Mouse (Mus musculus) macrophage (primary cell): ENCODE data around the gene Gnb4. TPM values are rescaled to one million over a fixed set of nuclear protein-coding genes. Genes with fewer than 3 reads are reported as not detected.
A peak's percentile ranks its signal among the peaks of the same experiment; 100 is the strongest.

Experiments used
- H3K27ac ChIP-seq: fragments of 350-480 bp; formaldehyde crosslinking; 2 replicates; pipeline ENCODE4 v1.9.0; 2021
- H3K36me3 ChIP-seq: fragments of 350-480 bp; formaldehyde crosslinking; 2 replicates; pipeline ENCODE4 v1.9.0; 2021; ENCODE audit errors: inconsistent target
- H3K4me3 ChIP-seq: fragments of 350-480 bp; formaldehyde crosslinking; 2 replicates; pipeline ENCODE4 v1.9.0; 2021; ENCODE audit errors: inconsistent target
- H3K79me2 ChIP-seq: fragments of 350-480 bp; formaldehyde crosslinking; 2 replicates; pipeline ENCODE4 v1.9.0; 2021; ENCODE audit errors: inconsistent target
- WGBS: methylation state at CpG from one replicate; pipeline ENCODE4 v1.1.7; 2026; ENCODE audit warnings: inconsistent platforms; ENCODE audit not compliant: missing documents; 5-methylcytosine and 5-hydroxymethylcytosine counted together
- polyA plus RNA-seq: library from polyadenylated mRNA; stranded (reverse); fragments of 250-400 nt; gene quantifications from 3 replicates; pipeline ENCODE4 v1.2.4, GENCODE M21; 2018; ENCODE audit warnings: inconsistent platforms
- total RNA-seq, 78 experiments: library from RNA; depleted of rRNA; stranded (reverse); fragments of 250-400 nt; gene quantifications; 1 replicate in 9 of 78; 2 replicates in 24 of 78; 3 replicates in 43 of 78; 4 replicates in 2 of 78; pipeline ENCODE4 v1.2.4; 2018; ENCODE audit warnings: inconsistent platforms in 56 of 78

Gnb4 gene
- 100 to 1,000 TPM in 1 of 26 experiments, 10 to 100 TPM in 21, 1 to 10 TPM in 4; 3.9 to 319 (median 21.7) TPM for total RNA-seq (2018; cell fraction: chromatin; rRNA removed)
- total RNA-seq (2018; cell fraction: cytosol; rRNA removed): 10 to 100 TPM in 9 of 26 experiments, 1 to 10 TPM in 17; 3.1 to 21.1 (median 7.7) TPM
- total RNA-seq (2018; cell fraction: nucleus; rRNA removed): 100 to 1,000 TPM in 1 of 26 experiments, 10 to 100 TPM in 18, 1 to 10 TPM in 7; 3.4 to 232 (median 16.1) TPM
- polyA plus RNA-seq: 2.9 to 6.5 TPM (median 6.1 TPM) in 3 replicates

- no peak within 1 kb of the TSS for H3K27ac ChIP-seq
Observed at GRCm38 (mm10) chr3:32616331-32617052, at the start of gene Gnb4. Gene Gnb4, minus strand, starts transcription at chr3:32616585.

GRCm38 (mm10) chr3:32661556-32661930, 45.2 kb upstream of the Gnb4 start:
- no peaks in the 10 kb centered on the region for H3K36me3 ChIP-seq
- no peaks in the 10 kb centered on the region for H3K79me2 ChIP-seq
- H3K4me3 ChIP-seq: no peak overlapping the region
- H3K27ac ChIP-seq: no peak overlapping the region
- 100% methylated on average over 3 of the region's 3 CpGs for WGBS

More at GRCm38 (mm10) chr3:32616331-32617052, at the start of gene Gnb4:
- 2% methylated on average over 68 of the region's 83 CpGs for WGBS
- H3K79me2 ChIP-seq: no peaks in the 10 kb centered on the region
- H3K36me3 ChIP-seq: no peaks in the 10 kb centered on the region
- peak within 1 kb of the TSS; percentile 38 for H3K4me3 ChIP-seq

GRCm38 (mm10) chr3:32660831-32661555, 44.6 kb upstream of the Gnb4 start:
- no peaks in the 10 kb centered on the region for H3K36me3 ChIP-seq
- H3K4me3 ChIP-seq: no peak overlapping the region
- H3K27ac ChIP-seq: no peak overlapping the region
- no peaks in the 10 kb centered on the region for H3K79me2 ChIP-seq
- WGBS: 72% methylated on average over 8 of the region's 8 CpGs

- H3K4me3 ChIP-seq: no peak overlapping the region
- 55% methylated on average over 8 of the region's 8 CpGs for WGBS
- H3K79me2 ChIP-seq: no peaks in the 10 kb centered on the region
- no peaks in the 10 kb centered on the region for H3K36me3 ChIP-seq
- H3K27ac ChIP-seq: no peak overlapping the region
Observed at GRCm38 (mm10) chr3:32660276-32660675, 43.9 kb upstream of the Gnb4 start.

DNA sequence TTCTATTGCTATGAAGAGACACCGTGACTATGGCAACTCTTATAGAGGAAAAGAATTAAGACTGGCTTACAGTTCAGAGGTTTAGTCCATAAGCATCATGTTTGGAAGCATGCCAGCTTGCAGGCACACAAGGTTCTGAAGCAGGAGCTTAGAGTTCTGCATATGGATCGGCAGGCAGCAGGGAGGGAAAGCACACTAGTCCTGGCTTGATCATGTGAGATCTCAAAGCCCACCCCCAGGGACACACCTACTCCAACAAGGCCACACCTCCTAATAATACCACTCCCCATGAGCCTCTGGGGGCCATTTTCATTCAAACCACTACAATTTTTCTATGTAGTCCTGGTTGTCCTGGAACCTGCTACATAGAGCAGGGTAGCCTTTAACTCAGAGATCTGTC, 43.1 kb upstream of the Gnb4 start:
- Histone ChIP-seq H3K27ac (no peak overlapping the region), H3K4me3 (no peak overlapping the region), H3K79me2 (no peaks in the 10 kb centered on the region), H3K36me3 (no peaks in the 10 kb centered on the region)
- 96% methylated on average over 2 of the region's 2 CpGs for WGBS

GRCm38 (mm10) chr3:32658821-32659220, 42.4 kb upstream of the Gnb4 start:
- no peaks in the 10 kb centered on the region for H3K36me3 ChIP-seq
- H3K27ac ChIP-seq: no peak overlapping the region
- no peak overlapping the region for H3K4me3 ChIP-seq
- H3K79me2 ChIP-seq: no peaks in the 10 kb centered on the region
- WGBS: 68% methylated on average over 16 of the region's 16 CpGs

GRCm38 (mm10) chr3:32658401-32658800, 42.0 kb upstream of the Gnb4 start:
- Histone ChIP-seq H3K36me3 (no peaks in the 10 kb centered on the region), H3K79me2 (no peaks in the 10 kb centered on the region), H3K27ac (no peak overlapping the region), H3K4me3 (no peak overlapping the region)
- WGBS: 72% methylated on average over 7 of the region's 7 CpGs

DNA sequence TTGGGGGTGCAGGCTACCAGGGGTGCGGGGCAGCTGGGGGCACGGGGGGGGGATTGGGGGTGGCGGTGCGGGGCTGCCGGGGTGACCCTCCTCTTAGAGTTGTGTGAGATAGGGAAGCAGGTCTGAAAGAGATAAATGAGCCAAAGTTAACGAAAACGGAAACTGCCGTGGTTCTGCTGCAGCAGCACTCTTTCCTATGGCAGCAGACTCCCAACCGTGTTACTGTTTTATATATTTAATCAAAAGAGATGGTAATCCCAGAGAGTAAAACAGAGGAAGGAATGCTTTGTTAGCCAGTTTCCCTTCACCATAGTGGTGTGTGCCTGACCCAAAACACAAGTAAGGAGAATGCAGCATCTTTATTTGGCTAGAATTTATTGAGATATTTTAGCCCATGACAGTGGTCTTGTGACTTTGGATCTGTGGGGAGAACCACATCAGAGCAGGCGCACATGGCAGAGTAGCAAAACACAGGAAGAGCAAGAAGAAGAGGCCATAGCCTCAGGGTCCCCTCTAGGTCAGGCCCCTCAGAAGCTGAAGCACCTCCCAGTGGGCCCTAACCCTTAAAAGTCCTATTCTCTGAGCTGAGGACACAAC, 40.1 kb upstream of the Gnb4 start:
- Histone ChIP-seq H3K36me3 (no peaks in the 10 kb centered on the region), H3K4me3 (no peak overlapping the region), H3K27ac (no peak overlapping the region), H3K79me2 (no peaks in the 10 kb centered on the region)
- WGBS: 57% methylated on average over 6 of the region's 10 CpGs

DNA sequence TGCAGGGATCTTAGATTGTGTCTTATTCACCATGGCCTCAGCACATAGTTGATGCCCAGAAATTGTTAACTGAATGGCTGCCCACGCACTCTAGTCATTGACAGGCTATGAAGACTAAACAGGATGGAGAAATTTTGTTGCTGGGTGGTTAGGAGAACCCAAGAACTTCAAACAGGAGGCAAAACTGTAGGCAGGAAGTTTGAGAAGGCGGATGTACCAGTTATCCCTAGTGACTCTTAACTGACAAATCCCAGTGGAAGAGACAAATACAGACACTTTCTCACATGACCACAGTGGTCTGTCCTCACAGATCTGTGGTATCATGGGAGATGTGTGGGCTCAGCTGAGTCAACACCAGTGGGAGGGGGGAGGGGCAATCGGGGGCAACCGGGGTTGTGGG, 39.6 kb upstream of the Gnb4 start:
- Histone ChIP-seq H3K36me3 (no peaks in the 10 kb centered on the region), H3K79me2 (no peaks in the 10 kb centered on the region), H3K4me3 (no peak overlapping the region), H3K27ac (no peak overlapping the region)
- 42% methylated on average over 2 of the region's 4 CpGs for WGBS

GRCm38 (mm10) chr3:32652739-32653138, 36.4 kb upstream of the Gnb4 start:
- Histone ChIP-seq H3K36me3 (no peaks in the 10 kb centered on the region), H3K27ac (no peak overlapping the region), H3K79me2 (no peaks in the 10 kb centered on the region), H3K4me3 (no peak overlapping the region)
- 82% methylated on average over 4 of the region's 4 CpGs for WGBS

DNA sequence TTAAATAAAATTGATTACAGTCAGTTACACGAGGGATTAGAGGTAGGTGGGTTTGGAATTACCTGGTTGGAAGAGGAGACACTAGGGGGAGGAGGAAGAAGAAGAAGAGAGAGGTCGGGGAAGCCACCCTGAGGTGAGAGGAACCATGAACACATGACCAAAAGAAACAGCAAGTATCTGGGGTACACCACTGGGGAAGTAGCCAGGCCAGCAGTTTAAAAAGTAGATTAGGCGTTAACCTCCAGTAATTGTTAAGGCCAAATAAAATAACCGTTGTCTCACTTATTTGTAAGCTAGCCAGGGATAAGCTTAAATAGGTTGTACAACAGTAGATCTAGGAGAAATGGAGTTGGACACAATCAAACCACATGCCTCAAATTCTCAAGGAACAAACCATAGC, 32.9 kb upstream of the Gnb4 start:
- Histone ChIP-seq H3K4me3 (no peak overlapping the region), H3K79me2 (no peaks in the 10 kb centered on the region), H3K36me3 (no peaks in the 10 kb centered on the region), H3K27ac (no peak overlapping the region)
- 63% methylated on average over 4 of the region's 4 CpGs for WGBS

DNA sequence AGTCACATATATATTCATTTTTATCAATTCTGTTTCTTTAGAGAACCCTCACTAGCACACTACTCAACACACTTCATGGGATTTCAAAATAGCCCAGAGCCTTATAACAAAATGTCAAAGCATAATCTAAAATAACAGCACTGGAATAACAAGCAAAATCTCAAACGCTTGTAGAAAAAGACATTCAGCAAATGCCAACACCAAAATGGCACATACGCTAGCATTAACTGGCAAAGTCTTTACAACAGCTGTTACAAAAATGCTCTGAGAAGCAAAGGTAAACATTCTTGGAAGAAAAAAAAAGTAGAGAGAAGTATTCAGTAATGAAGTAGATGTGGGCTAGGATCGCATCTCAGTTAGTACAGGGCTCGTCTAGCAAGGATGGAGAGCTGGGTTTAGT, 30.5 kb upstream of the Gnb4 start:
- WGBS: 89% methylated on average over 4 of the region's 4 CpGs
- no peak overlapping the region for H3K4me3 ChIP-seq
- H3K36me3 ChIP-seq: no peaks in the 10 kb centered on the region
- no peaks in the 10 kb centered on the region for H3K79me2 ChIP-seq
- no peak overlapping the region for H3K27ac ChIP-seq

- Histone ChIP-seq H3K27ac (no peak overlapping the region), H3K79me2 (no peaks in the 10 kb centered on the region), H3K4me3 (no peak overlapping the region), H3K36me3 (no peaks in the 10 kb centered on the region)
- WGBS: 88% methylated on average over 2 of the region's 2 CpGs
Observed at GRCm38 (mm10) chr3:32644751-32645150, 28.4 kb upstream of the Gnb4 start.

- no peak overlapping the region for H3K27ac ChIP-seq
- no peaks in the 10 kb centered on the region for H3K79me2 ChIP-seq
- whole genome bisulfite sequencing: 87% methylated on average over 6 of the region's 6 CpGs
- no peaks in the 10 kb centered on the region for H3K36me3 ChIP-seq
- H3K4me3 ChIP-seq: no peak overlapping the region
Observed at GRCm38 (mm10) chr3:32642116-32642515, 25.7 kb upstream of the Gnb4 start.

DNA sequence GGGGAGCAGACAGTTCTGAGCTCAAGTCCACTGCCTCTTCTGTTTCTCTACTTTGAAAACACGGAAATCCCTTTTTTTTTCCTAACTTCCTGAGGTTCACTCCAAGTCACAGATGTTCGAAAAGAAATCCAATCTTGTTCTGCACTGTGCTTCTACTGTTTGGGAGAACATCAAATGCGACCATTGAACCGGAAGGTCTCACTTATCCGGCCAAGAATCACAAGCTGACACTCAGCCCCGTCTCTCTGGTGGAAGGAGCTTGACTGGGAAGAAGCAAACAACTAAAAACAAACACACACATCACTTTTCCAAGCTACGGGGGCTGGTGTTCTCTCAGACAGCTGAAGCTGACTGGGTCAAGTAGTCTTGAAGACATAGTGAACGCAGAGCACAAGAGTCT, 21.9 kb upstream of the Gnb4 start:
- Histone ChIP-seq H3K36me3 (no peaks in the 10 kb centered on the region), H3K79me2 (no peaks in the 10 kb centered on the region), H3K27ac (no peak overlapping the region), H3K4me3 (no peak overlapping the region)
- 45% methylated on average over 8 of the region's 8 CpGs for WGBS
